Mouse (Mus musculus) lung, postnatal 0 days (tissue): ENCODE data around the gene Myl10. TPM values are rescaled to one million over a fixed set of nuclear protein-coding genes. Genes with fewer than 3 reads are reported as not detected.

Source experiments
- ATAC-seq: fragments of 200-750 bp; cut with Nextera tagmentation; 2 replicates; pipeline ENCODE4 v1.8.0; 2017; ENCODE audit warnings: moderate library complexity
- DNase-seq: peaks from one replicate; pipeline ENCODE4 v3.0.0-alpha.2; 2016; ENCODE audit warnings: low spot score
- H3K27ac ChIP-seq: fragments of 300-500 bp; sonication (generic); 2 replicates; pipeline ENCODE4 v1.5.1; 2014; ENCODE audit warnings: antibody characterized with exemption, mild to moderate bottlenecking, low read length, mixed read lengths
- H3K27me3 ChIP-seq: fragments of 300-500 bp; sonication (generic); replicated peaks from 2 replicates; pipeline ENCODE4 v1.6.1; 2014; ENCODE audit warnings: low read length, mixed read lengths; ENCODE audit not compliant: insufficient read depth
- H3K36me3 ChIP-seq: fragments of 300-500 bp; sonication (generic); 2 replicates; pipeline ENCODE4 v1.6.1; 2014; ENCODE audit warnings: low read length, mixed read lengths; ENCODE audit not compliant: insufficient read depth
- H3K4me1 ChIP-seq: fragments of 300-500 bp; sonication (generic); 2 replicates; pipeline ENCODE4 v1.6.1; 2014; ENCODE audit warnings: antibody characterized with exemption, low read depth, low read length, mixed read lengths; ENCODE audit not compliant: insufficient read depth
- H3K4me2 ChIP-seq: fragments of 300-500 bp; sonication (generic); replicated peaks from 2 replicates; pipeline ENCODE4 v1.6.1; 2014; ENCODE audit warnings: low read depth, mild to moderate bottlenecking, low read length, moderate library complexity, mixed read lengths
- H3K4me3 ChIP-seq: fragments of 300-500 bp; sonication (generic); 2 replicates; pipeline ENCODE4 v1.5.1; 2014; ENCODE audit warnings: low read depth, low read length
- H3K9ac ChIP-seq: fragments of 300-500 bp; sonication (generic); replicated peaks from 2 replicates; pipeline ENCODE4 v1.6.1; 2014; ENCODE audit warnings: low read depth, mild to moderate bottlenecking
- H3K9me3 ChIP-seq: fragments of 300-500 bp; sonication (generic); 2 replicates; pipeline ENCODE4 v1.6.1; 2016; ENCODE audit warnings: low read length, mixed read lengths
- CTCF ChIP-seq: IDR thresholded peaks from 2 replicates; pipeline ENCODE4 v1.5.1; 2016; ENCODE audit warnings: antibody characterized with exemption, mild to moderate bottlenecking
- EP300 ChIP-seq: IDR thresholded peaks from 2 replicates; pipeline ENCODE4 v1.6.1; 2016; ENCODE audit warnings: antibody characterized with exemption, mild to moderate bottlenecking, control low read depth
- WGBS: fragments of 180-500 bp; shearing (Covaris S2); extraction: QIAGEN DNeasy Blood & Tissue Kit; methylation state at CpG from one replicate; pipeline ENCODE4 v1.1.7; 2014; 5-methylcytosine and 5-hydroxymethylcytosine counted together
- polyA plus RNA-seq: library from polyadenylated mRNA; unstranded; fragments of >200 nt; fragmentation: Nextera tagmentation; extraction: Ambion mirVana; gene quantifications from 2 replicates; pipeline ENCODE4 v1.2.1, GENCODE M21; 2015

Myl10 gene
- polyA plus RNA-seq, 1 experiment from 2014 or later = not detected

DNA sequence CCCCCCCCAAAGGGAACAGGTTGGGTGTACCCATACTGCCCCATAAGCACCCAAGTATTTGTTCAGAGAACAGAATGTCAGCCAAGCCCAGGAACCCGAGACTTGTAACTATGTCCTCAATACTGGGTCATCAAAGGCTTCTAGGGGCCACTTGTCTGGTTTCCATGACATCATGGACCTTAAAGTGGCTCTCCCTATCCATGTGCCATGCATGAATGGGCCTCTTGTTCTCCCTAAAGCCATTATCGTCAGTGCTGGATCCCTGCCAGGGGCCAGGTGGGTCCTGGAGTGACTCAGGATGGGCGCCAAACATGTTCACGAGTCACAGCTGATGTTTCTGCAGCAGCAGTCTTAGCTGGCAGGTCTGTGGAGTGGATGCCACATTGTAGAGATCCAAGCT lies 17.8 kb downstream of the Myl10 start:
- Histone ChIP-seq H3K36me3 (no peaks in the 10 kb centered on the region), H3K4me2 (no peak overlapping the region), H3K9me3 (no peaks in the 10 kb centered on the region), H3K27ac (peak overlapping the region; percentile 51), H3K4me3 (no peak overlapping the region), H3K9ac (no peak overlapping the region), H3K27me3 (no peaks in the 10 kb centered on the region), H3K4me1 (peaks cover 5% of the 10 kb centered on the region; the same call in 1 of the 2 replicates)
- DNase-seq (peak; percentile 93), ATAC-seq (peak; percentile 93)
- 38% methylated on average over 4 of the region's 4 CpGs for WGBS
- TF ChIP-seq EP300 (peak; percentile 99), CTCF (no peak)

DNA sequence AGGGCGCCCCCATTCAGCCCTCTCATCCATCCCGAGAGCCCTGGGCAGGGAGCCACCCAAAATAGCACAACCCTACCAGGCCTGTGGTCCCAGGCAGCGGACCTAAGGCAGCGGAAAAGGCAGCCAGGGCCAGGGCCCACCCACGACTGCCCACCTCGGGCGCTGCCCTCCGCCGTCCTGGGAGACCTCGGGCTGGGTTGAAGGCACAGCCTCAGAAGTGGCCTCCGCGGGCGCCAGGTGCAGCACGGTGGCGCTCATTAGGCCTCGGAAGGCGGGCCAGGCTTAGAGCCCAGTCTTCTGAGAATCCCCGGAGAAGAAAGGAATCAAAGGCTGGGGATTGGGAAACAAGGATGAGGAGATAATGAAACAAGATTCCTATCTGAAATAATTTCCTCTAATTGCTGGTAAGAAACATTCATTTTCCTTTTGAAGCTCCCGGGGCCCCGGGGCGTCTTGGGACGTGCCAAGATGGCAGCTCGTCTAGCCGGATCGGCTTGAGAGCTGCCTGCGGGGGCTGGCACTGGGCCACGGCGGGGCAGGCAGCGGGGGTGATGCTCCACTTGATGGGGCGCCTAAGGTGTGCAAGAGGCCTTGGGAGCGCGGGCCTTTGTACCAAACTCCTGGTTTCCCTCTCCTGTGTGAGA lies 21.4 kb downstream of the Myl10 start:
- DNase-seq = peak; percentile 24
- Histone ChIP-seq H3K9me3 (no peaks in the 10 kb centered on the region), H3K4me2 (peak overlapping the region; percentile 39), H3K36me3 (no peaks in the 10 kb centered on the region), H3K27ac (no peak overlapping the region), H3K27me3 (no peaks in the 10 kb centered on the region), H3K4me3 (no peak overlapping the region), H3K9ac (peak overlapping the region; percentile 29; the same call in 1 of the 2 replicates), H3K4me1 (peaks cover 5% of the 10 kb centered on the region; the same call in 1 of the 2 replicates)
- TF ChIP-seq CTCF (no peak), EP300 (no peak)
- no peak for ATAC-seq
- WGBS = 24% methylated on average over 32 of the region's 32 CpGs

DNA sequence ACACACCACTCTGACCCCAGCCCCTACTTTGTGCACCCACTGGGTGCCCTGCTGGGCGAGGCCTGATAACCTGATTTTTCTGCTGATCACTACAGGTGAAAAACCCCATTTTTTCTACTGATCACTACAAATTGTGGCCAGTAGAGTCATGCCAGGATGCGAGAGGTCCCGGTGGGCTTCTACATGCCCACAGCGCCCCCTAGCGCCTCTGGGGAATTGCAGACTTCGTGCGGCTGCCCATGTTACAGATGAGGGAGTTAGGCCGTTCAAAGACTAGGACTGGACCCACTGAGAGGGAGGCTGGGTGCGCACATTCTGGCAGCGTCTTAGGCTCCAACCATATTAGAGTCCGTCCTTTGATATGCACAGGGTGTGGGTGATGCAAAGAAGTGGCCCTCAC lies 21.9 kb downstream of the Myl10 start:
- H3K27ac ChIP-seq = no peak overlapping the region
- WGBS = 28% methylated on average over 11 of the region's 11 CpGs
- TF ChIP-seq CTCF (peak; percentile 74), EP300 (no peak)
- no peaks in the 10 kb centered on the region for H3K9me3 ChIP-seq
- DNase-seq = peak; percentile 73
- no peak overlapping the region for H3K4me3 ChIP-seq
- H3K4me1 ChIP-seq = peaks cover 5% of the 10 kb centered on the region; the same call in 1 of the 2 replicates
- no peaks in the 10 kb centered on the region for H3K36me3 ChIP-seq
- peak overlapping the region; percentile 39 for H3K4me2 ChIP-seq
- no peak for ATAC-seq
- H3K9ac ChIP-seq = no peak overlapping the region
- H3K27me3 ChIP-seq = no peaks in the 10 kb centered on the region

DNA sequence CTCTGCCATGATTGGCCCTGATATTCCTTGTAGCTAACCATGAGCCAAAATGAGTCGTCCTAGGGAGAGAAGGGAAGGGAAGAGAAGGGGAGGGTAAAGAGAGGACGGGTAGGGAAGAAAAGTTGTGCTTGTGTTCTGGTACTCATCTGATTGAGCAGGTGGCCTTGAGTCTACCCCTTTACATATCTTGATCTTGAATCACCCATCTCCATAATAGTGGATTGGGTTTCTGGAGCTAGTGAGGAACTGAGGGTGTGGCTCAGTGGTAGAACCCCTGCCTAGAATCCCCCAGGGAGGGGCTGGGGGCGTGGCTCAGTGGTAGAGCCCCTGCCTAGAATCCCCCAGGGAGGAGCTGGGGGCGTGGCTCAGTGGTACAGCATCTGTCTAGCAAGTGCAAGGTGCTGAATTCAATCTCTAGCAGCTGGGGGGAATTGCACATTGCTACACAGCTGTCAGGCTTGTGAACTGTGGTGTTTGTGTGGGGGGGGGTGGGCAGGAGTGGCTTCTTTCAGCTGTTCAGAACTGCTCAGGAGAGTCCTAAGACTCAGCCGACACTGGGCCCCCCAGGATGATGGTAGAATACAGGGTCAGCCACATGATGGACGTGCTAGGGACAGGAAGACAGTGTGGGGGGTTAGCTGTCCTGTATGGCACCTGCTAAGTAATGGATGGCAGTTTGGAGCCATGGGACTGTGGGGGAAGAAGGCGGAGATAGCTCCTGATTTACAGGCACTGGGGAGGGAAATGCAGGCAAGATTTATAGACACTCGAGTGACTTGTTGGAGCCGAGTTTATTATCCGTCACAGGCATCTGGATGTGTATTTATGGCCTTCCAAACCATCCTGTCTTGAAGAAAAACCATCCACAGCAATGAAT lies 24.0 kb downstream of the Myl10 start:
- Histone ChIP-seq H3K4me3 (no peak overlapping the region), H3K27me3 (no peaks in the 10 kb centered on the region), H3K4me1 (peaks cover 5% of the 10 kb centered on the region; the same call in 1 of the 2 replicates), H3K9ac (no peak overlapping the region), H3K27ac (no peak overlapping the region), H3K4me2 (no peak overlapping the region), H3K36me3 (no peaks in the 10 kb centered on the region), H3K9me3 (no peaks in the 10 kb centered on the region)
- DNase-seq (no peak), ATAC-seq (no peak)
- 49% methylated on average over 10 of the region's 10 CpGs for WGBS
- TF ChIP-seq CTCF (no peak), EP300 (no peak)

DNA sequence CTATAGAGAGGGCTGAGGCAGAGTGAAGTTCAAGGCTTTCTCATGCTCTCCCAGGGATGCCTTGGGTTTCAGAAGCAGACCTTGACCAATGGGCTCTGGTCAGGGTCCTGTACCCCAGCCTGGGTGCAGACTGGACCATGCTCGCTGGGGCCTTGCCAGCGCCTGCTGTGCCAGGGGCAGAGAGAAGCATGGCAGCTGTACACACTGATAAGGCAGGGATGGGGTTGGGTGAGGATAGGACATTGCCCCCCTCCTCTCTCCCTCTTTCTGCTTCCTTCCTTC lies 24.6 kb downstream of the Myl10 start:
- no peak overlapping the region for H3K27ac ChIP-seq
- TF ChIP-seq CTCF = no peak
- no peak for TF ChIP-seq EP300
- 87% methylated on average over 2 of the region's 2 CpGs for WGBS
- no peak for DNase-seq
- H3K9me3 ChIP-seq = no peaks in the 10 kb centered on the region
- H3K4me1 ChIP-seq = peaks cover 5% of the 10 kb centered on the region; the same call in 1 of the 2 replicates
- H3K4me3 ChIP-seq = no peak overlapping the region
- ATAC-seq = no peak
- H3K4me2 ChIP-seq = no peak overlapping the region
- no peaks in the 10 kb centered on the region for H3K36me3 ChIP-seq
- no peaks in the 10 kb centered on the region for H3K27me3 ChIP-seq
- H3K9ac ChIP-seq = no peak overlapping the region

DNA sequence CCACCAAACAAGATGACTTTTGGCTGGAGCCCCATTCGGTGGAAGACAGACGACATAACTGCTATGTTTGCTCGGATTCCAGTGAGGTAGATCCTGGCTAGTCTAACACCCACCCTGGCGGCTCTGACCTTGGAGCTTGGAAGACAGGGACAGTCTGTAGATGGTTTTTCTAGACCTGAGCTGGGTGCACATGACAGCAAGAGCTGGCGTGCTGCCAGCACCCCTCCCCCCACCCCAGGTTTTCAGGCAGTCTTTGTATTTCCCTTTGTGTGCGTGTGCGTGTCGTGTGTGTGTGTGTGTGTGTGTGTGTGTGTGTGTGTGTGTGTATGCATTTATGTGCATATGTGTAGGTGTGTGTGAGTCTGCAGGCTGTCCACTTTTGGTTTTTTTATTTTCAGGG lies 25.7 kb downstream of the Myl10 start:
- ATAC-seq (no peak), DNase-seq (no peak)
- no peaks in the 10 kb centered on the region for H3K36me3 ChIP-seq
- no peak overlapping the region for H3K27ac ChIP-seq
- no peak overlapping the region for H3K9ac ChIP-seq
- no peaks in the 10 kb centered on the region for H3K27me3 ChIP-seq
- 52% methylated on average over 8 of the region's 8 CpGs for WGBS
- no peaks in the 10 kb centered on the region for H3K9me3 ChIP-seq
- peaks cover 5% of the 10 kb centered on the region; the same call in 1 of the 2 replicates for H3K4me1 ChIP-seq
- H3K4me2 ChIP-seq = no peak overlapping the region
- TF ChIP-seq CTCF (no peak), EP300 (no peak)
- no peak overlapping the region for H3K4me3 ChIP-seq
